Mouse (Mus musculus) yolk sac, embryonic 10.5 days (tissue): ENCODE measurements around the gene Epha4.

ENCODE experiments used
- DNase-seq: peaks from one replicate; pipeline ENCODE4 v3.0.0-alpha.2; 2017; ENCODE audit warnings: low spot score

Gene Epha4

GRCm38 (mm10) chr1:77404537-77404936, 110.4 kb downstream of the Epha4 start:
- DNase-seq, result no peak

DNA sequence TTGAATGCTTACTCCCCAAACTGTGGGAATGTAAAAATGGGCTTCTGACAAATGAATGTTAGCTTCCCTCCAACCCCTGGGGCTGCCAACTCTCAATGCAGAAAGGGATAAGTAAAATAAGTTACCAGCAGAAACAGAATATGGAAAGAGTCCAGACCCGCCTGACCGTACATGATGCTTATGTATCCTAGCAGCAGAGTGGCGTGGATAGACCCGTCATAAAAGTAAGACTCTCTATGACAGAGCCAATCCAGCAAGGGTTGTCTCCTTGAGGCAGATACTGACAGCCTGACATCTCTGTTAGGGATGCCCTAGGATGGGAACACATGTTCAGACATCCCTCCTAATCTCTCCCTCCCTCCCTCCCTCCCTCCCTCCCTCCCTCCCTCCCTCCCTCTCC, 111.9 kb downstream of the Epha4 start:
- no peak for DNase-seq

DNA sequence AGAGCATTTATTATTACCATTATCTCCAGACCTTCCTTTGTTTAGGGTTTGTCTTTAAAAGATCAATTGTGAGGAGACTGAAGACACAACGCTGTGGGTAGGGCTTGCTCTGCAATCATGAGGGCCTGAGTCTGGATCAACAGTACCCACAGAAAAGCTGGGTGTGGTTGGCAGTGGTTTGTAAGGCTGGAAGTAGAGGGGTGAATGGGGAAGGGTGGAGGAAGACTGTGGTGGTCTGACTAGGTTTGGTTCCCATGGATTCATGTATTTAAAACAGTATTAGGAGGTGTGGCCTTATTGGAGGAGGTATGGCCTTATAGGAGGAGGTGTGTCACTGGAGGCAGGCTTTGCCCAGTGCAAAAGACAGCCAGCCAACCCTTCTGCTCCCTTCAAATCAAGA, 113.4 kb downstream of the Epha4 start:
- no peak for DNase-seq

- DNase-seq, result no peak
These were observed 123.3 kb downstream of the Epha4 start for GRCm38 (mm10) chr1:77391590-77391989.

DNA sequence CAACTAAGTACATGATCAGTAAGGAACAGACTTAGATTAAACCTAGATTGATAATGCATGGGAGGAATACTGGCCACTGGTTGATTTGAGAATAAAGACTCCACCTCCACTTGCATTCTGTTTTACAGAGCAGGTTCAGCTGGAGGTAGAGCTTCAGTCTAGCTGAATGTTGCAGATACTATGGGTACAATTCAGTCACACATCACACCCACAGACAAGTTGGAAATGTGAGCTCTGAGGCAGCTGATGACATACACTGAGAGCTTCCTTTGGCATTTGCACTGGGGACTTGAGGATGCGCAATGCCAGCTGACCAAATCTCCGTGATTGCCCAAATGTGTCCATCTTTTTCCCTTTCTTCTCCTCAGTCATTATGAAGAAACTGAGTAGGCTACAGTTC, 125.8 kb downstream of the Epha4 start:
- DNase-seq, result no peak

DNA sequence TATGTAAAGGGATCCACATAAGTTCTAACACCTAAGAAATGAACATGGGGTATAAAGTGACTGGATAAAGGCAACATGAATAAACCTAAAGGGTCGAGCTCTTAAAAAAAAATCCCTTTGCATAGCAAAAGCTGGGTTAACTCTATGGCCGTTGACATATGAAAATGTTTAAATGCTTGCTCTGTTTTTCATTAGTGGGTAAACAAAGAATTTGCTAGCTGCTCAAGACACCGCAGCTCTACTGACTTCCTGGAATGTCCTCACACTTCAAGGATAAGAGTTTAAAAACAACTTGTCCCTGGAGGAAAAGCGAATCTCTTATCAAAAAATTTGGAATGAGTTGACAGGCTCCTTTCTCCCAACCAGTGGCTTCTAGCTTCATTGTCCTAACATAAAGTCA, 126.3 kb downstream of the Epha4 start:
- no peak for DNase-seq

- DNase-seq, result no peak
These were observed 129.3 kb downstream of the Epha4 start for GRCm38 (mm10) chr1:77385613-77386012.

- no peak for DNase-seq
These were observed 131.4 kb downstream of the Epha4 start for GRCm38 (mm10) chr1:77383466-77383865.

DNA sequence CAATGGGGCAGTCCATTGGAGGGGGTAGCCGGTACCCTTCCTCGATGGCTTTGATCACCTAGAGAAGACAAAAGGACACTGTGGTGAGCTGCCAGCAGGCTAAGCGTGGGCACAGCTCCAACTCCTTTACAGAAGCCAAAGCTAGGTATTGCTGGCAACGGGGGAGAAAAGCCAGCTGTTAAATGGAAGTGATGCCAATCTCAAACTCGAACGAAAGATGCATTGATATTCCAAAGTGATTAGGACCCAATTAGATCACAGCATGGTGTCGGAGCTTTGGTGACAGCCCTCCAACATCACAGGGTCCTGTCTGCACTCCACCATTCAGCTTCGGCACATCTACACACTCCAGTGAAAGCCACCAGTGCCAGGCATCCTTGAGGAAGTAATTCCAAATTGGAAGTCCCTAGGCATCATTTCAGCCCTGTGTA, 137.3 kb downstream of the Epha4 start:
- no peak for DNase-seq

- DNase-seq, result no peak
These were observed 140.8 kb downstream of the Epha4 start for GRCm38 (mm10) chr1:77374054-77374453.

DNA sequence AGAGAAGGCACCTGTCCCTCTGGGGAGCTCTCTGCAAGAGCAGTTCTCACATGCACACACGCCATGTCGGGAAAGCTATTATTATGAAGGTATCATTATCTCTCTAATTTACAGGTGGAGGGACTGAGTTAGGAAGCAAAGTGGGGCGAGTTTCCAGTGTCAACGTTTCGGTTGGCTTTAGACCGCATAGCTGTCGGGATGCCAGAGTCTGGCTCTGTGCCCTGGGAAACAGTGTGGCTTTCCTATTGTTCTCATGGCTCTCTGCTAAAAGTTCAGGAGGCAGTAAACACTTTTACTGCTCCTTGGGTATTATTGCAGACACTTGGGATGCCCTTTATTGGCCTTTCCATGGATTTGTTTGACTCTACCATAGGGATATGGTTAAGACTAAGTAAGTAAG, 144.0 kb downstream of the Epha4 start:
- DNase-seq, result no peak

- DNase-seq, result no peak
These were observed 145.5 kb downstream of the Epha4 start for GRCm38 (mm10) chr1:77369255-77369837.

- no peak for DNase-seq
These were observed 149.0 kb downstream of the Epha4 start for GRCm38 (mm10) chr1:77365850-77366249.

GRCm38 (mm10) chr1:77364596-77364995, 150.3 kb downstream of the Epha4 start:
- no peak for DNase-seq

- DNase-seq, result no peak
These were observed 151.0 kb downstream of the Epha4 start for GRCm38 (mm10) chr1:77363848-77364247.

- DNase-seq, result no peak
These were observed 168.4 kb downstream of the Epha4 start for GRCm38 (mm10) chr1:77346459-77346858.

GRCm38 (mm10) chr1:77343792-77344191, 171.1 kb downstream of the Epha4 start:
- DNase-seq, result no peak

GRCm38 (mm10) chr1:77339701-77340100, 175.2 kb downstream of the Epha4 start:
- no peak for DNase-seq

DNA sequence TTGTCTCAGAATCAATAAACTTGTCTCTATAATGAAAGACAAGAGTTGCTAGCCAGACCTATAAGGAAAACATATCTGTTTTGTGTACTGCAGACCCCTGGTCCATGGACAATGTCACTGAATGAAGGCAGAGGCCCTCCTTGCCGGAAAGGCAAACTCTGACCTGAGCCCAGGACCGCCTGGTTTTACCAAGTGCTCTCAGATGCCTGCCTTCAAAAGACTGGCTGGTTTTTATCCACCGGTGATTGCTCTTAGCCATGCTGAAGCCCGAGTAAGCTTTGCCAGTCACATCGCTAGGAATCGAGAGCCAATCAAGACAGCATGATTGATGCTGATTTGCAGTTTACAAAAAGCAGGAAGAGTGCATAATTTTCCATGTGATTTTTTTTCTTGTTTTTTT, 176.5 kb downstream of the Epha4 start:
- DNase-seq, result peak; percentile 20

DNA sequence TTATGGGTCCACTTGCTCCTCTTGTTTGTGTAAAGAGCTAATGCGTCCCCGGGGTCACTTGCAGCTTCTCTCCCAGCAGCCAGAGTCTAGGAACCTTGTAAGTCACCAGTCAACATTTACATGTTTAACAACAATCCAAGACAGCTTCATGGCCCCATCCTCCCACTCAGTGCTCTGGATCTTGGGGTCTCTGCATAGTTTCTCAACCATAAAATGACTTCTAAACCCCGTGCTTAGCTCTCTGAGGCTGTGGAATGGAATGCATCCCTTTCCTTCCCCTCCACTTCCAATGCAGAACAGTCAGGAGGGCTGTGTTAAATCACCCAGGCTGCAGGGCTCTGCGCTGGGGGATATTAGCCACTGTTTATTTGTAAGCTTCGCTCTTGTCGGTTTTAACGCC, 178.0 kb downstream of the Epha4 start:
- DNase-seq, result peak; percentile 38

DNA sequence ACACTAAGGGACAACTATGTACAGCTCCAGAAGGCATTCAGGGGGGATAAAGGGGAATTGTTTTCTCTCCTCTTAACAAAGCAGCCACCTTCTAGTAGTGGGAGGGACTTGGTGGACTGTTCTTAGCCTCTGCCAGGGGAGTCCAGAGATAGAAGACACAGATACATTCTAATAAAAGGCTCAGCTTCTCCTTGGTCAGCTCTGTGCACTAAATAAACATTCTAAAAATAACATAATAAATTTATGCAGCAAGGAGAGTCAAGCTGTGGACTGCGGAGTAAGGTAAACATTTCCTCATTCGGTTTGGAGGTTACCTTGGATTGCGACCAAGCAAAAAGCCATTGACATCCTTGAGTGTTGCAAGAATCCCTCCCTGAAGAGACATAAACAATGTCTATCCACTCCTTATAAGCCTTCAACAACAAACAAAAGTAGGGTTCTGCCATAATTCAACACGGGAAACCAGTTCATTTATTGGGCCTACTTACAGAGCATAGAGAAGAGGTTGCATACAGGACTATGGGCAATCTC, 196.2 kb downstream of the Epha4 start:
- DNase-seq, result no peak
